Mouse (Mus musculus): ENCODE results near the gene Gm10518. TPM values are rescaled to one million over a fixed set of nuclear protein-coding genes. Genes with fewer than 3 reads are reported as not detected.
"Not testable (repeated sequence)": the region's sequence is repeated elsewhere in the genome, so short reads cannot be mapped to it uniquely, and the experiment has no call there.

Gm10518 gene
- not detected for total RNA-seq (2021)

- intact Hi-C loops (cut with DNase I), result no loop called here
- peak; percentile 74 for DNase-seq
These were observed at the start of gene Gm10518 for GRCm38 (mm10) chr1:179802610-179803512. Gm10518 (plus strand) TSS chr1:179803376.

GRCm38 (mm10) chr1:179756477-179756876, 46.7 kb upstream of the Gm10518 start:
- no peak for DNase-seq
- intact Hi-C loops (cut with DNase I), result loop anchor here (5.0 kb wide), 1 partner anchor 36 kb away; no protein-coding TSS in a partner anchor

- DNase-seq, result no peak
- intact Hi-C loops (cut with DNase I), result no loop called here
These were observed 43.1 kb upstream of the Gm10518 start for GRCm38 (mm10) chr1:179760086-179760485.

GRCm38 (mm10) chr1:179760553-179760952, 42.6 kb upstream of the Gm10518 start:
- intact Hi-C loops (cut with DNase I), result no loop called here
- no peak for DNase-seq

GRCm38 (mm10) chr1:179776831-179777230, 26.3 kb upstream of the Gm10518 start:
- DNase-seq, result no peak
- intact Hi-C loops (cut with DNase I), result no loop called here

GRCm38 (mm10) chr1:179784098-179784497, 19.1 kb upstream of the Gm10518 start:
- intact Hi-C loops (cut with DNase I), result loop anchor here (10.0 kb wide), 1 partner anchor 1459 kb away; no protein-coding TSS in a partner anchor
- no peak for DNase-seq

GRCm38 (mm10) chr1:179785502-179785901, 17.7 kb upstream of the Gm10518 start:
- intact Hi-C loops (cut with DNase I), result loop anchor here (10.0 kb wide), 1 partner anchor 1461 kb away; no protein-coding TSS in a partner anchor
- no peak for DNase-seq

GRCm38 (mm10) chr1:179787281-179787680, 15.9 kb upstream of the Gm10518 start:
- intact Hi-C loops (cut with DNase I), result loop anchor here (10.0 kb wide), 1 partner anchor 1462 kb away; no protein-coding TSS in a partner anchor
- no peak for DNase-seq

GRCm38 (mm10) chr1:179798794-179799193, 4.4 kb upstream of the Gm10518 start:
- DNase-seq, result no peak
- intact Hi-C loops (cut with DNase I), result no loop called here

GRCm38 (mm10) chr1:179803513-179804139, 450 bp downstream of the Gm10518 start, which contains the start of gene Ahctf1:
Ahctf1 (minus strand) TSS chr1:179803680.
- intact Hi-C loops (cut with DNase I), result loop anchor here (2.0 kb wide), 1 partner anchor 41 kb away; no protein-coding TSS in a partner anchor
- peak; percentile 99 for DNase-seq

GRCm38 (mm10) chr1:179804140-179804881, 1.1 kb downstream of the Gm10518 start:
- intact Hi-C loops (cut with DNase I), result loop anchor here (2.0 kb wide), 1 partner anchor 40 kb away; no protein-coding TSS in a partner anchor
- peak in 1 of 2 experiments; percentile 56 for DNase-seq

- DNase-seq, result no peak
- intact Hi-C loops (cut with DNase I), result loop anchor here (2.0 kb wide), 1 partner anchor 39 kb away; no protein-coding TSS in a partner anchor
These were observed 2.6 kb downstream of the Gm10518 start for GRCm38 (mm10) chr1:179805751-179806150.

GRCm38 (mm10) chr1:179807468-179807867, 4.3 kb downstream of the Gm10518 start:
- intact Hi-C loops (cut with DNase I), result no loop called here
- DNase-seq, result no peak

GRCm38 (mm10) chr1:179808300-179808699, 5.1 kb downstream of the Gm10518 start:
- no peak for DNase-seq
- intact Hi-C loops (cut with DNase I), result no loop called here

GRCm38 (mm10) chr1:179813385-179813784, 10.2 kb downstream of the Gm10518 start:
- intact Hi-C loops (cut with DNase I), result no loop called here
- no peak for DNase-seq

GRCm38 (mm10) chr1:179814616-179815015, 11.4 kb downstream of the Gm10518 start:
- intact Hi-C loops (cut with DNase I), result loop anchor here (5.0 kb wide), 1 partner anchor 808 kb away; no protein-coding TSS in a partner anchor
- no peak for DNase-seq

GRCm38 (mm10) chr1:179818490-179819278, 15.5 kb downstream of the Gm10518 start:
- not testable (repeated sequence) for DNase-seq
- intact Hi-C loops (cut with DNase I), result loop anchor here (5.0 kb wide), 1 partner anchor 804 kb away; no protein-coding TSS in a partner anchor

- intact Hi-C loops (cut with DNase I), result no loop called here
- no peak for DNase-seq
These were observed 21.4 kb downstream of the Gm10518 start for GRCm38 (mm10) chr1:179824549-179824948.

- no peak for DNase-seq
- intact Hi-C loops (cut with DNase I), result no loop called here
These were observed 24.9 kb downstream of the Gm10518 start for GRCm38 (mm10) chr1:179828051-179828450.

- DNase-seq, result no peak
- intact Hi-C loops (cut with DNase I), result no loop called here
These were observed 25.7 kb downstream of the Gm10518 start for GRCm38 (mm10) chr1:179828900-179829299.

Measured in heart, postnatal 10 days (tissue).